Mouse (Mus musculus) megakaryocyte-erythroid progenitor cell, adult 5-6 weeks (primary cell): ENCODE measurements around the gene Dclk1. TPM values are rescaled to one million over a fixed set of nuclear protein-coding genes. Genes with fewer than 3 reads are reported as not detected.

ENCODE experiments used
- ATAC-seq: replicated peaks from 2 replicates; pipeline ENCODE4 v1.8.0; 2016; ENCODE audit warnings: mild to moderate bottlenecking, inconsistent platforms; ENCODE audit not compliant: severe bottlenecking, poor library complexity, low FRiP score, low TSS enrichment
- total RNA-seq, 2 experiments: library from RNA; stranded (forward) in 1 of 2; stranded (reverse) in 1 of 2; fragments of 200-1000, 215-1000 nt in 1 of 2; fragments of >200 nt in 1 of 2; fragmentation: Nextera tagmentation in 1 of 2; gene quantifications; 2 replicates each; pipeline ENCODE4 v1.2.3; 2014 to 2017

The Dclk1 gene
- total RNA-seq, 2 experiments from 2014 or later: not detected

- ATAC-seq: no peak
Measured at GRCm38 (mm10) chr3:55550962-55551361, 308.8 kb downstream of the Dclk1 start.

GRCm38 (mm10) chr3:55551912-55552311, 309.7 kb downstream of the Dclk1 start:
- no peak for ATAC-seq

- no peak for ATAC-seq
Measured at GRCm38 (mm10) chr3:55553031-55553430, 310.9 kb downstream of the Dclk1 start.

- no peak for ATAC-seq
Measured at GRCm38 (mm10) chr3:55555848-55556247, 313.7 kb downstream of the Dclk1 start.

GRCm38 (mm10) chr3:55558570-55558969, 316.4 kb downstream of the Dclk1 start:
- no peak for ATAC-seq

GRCm38 (mm10) chr3:55567476-55567875, 325.3 kb downstream of the Dclk1 start:
- no peak for ATAC-seq

- no peak for ATAC-seq
Measured at GRCm38 (mm10) chr3:55569539-55569938, 327.4 kb downstream of the Dclk1 start.

GRCm38 (mm10) chr3:55571034-55571433, 328.9 kb downstream of the Dclk1 start:
- ATAC-seq: no peak

GRCm38 (mm10) chr3:55571552-55572296, 329.6 kb downstream of the Dclk1 start:
- no peak for ATAC-seq

GRCm38 (mm10) chr3:55572297-55572681, 330.1 kb downstream of the Dclk1 start:
- no peak for ATAC-seq

- ATAC-seq: no peak
Measured at GRCm38 (mm10) chr3:55574003-55574402, 331.8 kb downstream of the Dclk1 start.

- no peak for ATAC-seq
Measured at GRCm38 (mm10) chr3:55587434-55587971, 345.3 kb downstream of the Dclk1 start.

GRCm38 (mm10) chr3:55587972-55588946, 346.1 kb downstream of the Dclk1 start:
- ATAC-seq: no peak

Other genes starting within 250 kb of the Dclk1 start
- gene Ccna1, start 186.9 kb upstream of the Dclk1 start, total RNA-seq (2014; fragmentation: Nextera tagmentation): not detected in 2 replicates
- not detected in 2 replicates for gene Ccna1, start 186.9 kb upstream of the Dclk1 start, total RNA-seq (2017)
- gene Spg20, start 130.3 kb upstream of the Dclk1 start, total RNA-seq (2014; fragmentation: Nextera tagmentation): 12.3 and 16.4 TPM in 2 replicates
- 32.3 and 33.2 TPM in 2 replicates for gene Spg20, start 130.3 kb upstream of the Dclk1 start, total RNA-seq (2017)
- 0.84 TPM in 1 of 2 replicates, not detected in the other for gene Ccdc169, start 105.0 kb upstream of the Dclk1 start, total RNA-seq (2014; fragmentation: Nextera tagmentation)
- gene Ccdc169, start 105.0 kb upstream of the Dclk1 start, total RNA-seq (2017): not detected in 2 replicates
- gene Sohlh2, start 60.3 kb upstream of the Dclk1 start, total RNA-seq (2014; fragmentation: Nextera tagmentation): not detected in 2 replicates
- gene Sohlh2, start 60.3 kb upstream of the Dclk1 start, total RNA-seq (2017): not detected in 2 replicates
- gene Gm21954, start 229.8 kb downstream of the Dclk1 start, total RNA-seq (2014; fragmentation: Nextera tagmentation): not detected in 2 replicates
- gene Gm21954, start 229.8 kb downstream of the Dclk1 start, total RNA-seq (2017): not detected in 2 replicates